Mouse (Mus musculus) cerebellum, adult (tissue): ENCODE measurements around the gene Slc29a2.

Source experiments
- ATAC-seq: cut with Nextera tagmentation; 2 replicates; pipeline ENCODE4 v1.9.2; 2017; ENCODE audit warnings: mild to moderate bottlenecking, moderate library complexity, mixed read lengths; ENCODE audit not compliant: insufficient number of reproducible peaks, low FRiP score, low TSS enrichment

Gene Slc29a2

GRCm38 (mm10) chr19:5021416-5021815 lies 2.2 kb upstream of the Slc29a2 start:
- no peak for ATAC-seq

GRCm38 (mm10) chr19:5026111-5026510 lies 2.5 kb downstream of the Slc29a2 start:
- no peak for ATAC-seq

GRCm38 (mm10) chr19:5032686-5033085 lies 9.0 kb downstream of the Slc29a2 start:
- no peak for ATAC-seq

GRCm38 (mm10) chr19:5036577-5036976 lies 12.9 kb downstream of the Slc29a2 start:
- no peak for ATAC-seq

GRCm38 (mm10) chr19:5037678-5038571 lies 14.3 kb downstream of the Slc29a2 start:
- peak; percentile 16; the same call in 1 of the 2 replicates for ATAC-seq

GRCm38 (mm10) chr19:5038709-5039156 lies 15.1 kb downstream of the Slc29a2 start, which contains the start of the genes B4gat1 and AC124502.3:
Gene B4gat1 (plus strand): TSS chr19:5038826.
Gene AC124502.3 (plus strand): TSS chr19:5038891.
- ATAC-seq = peak; percentile 79; the same call in 1 of the 2 replicates

GRCm38 (mm10) chr19:5039301-5040114 lies 15.8 kb downstream of the Slc29a2 start:
- ATAC-seq = no peak

GRCm38 (mm10) chr19:5040862-5041523 lies 17.3 kb downstream of the Slc29a2 start, which contains the start of gene Brms1:
Gene Brms1 (plus strand): TSS chr19:5041354.
- ATAC-seq = peak; percentile 43; the same call in 1 of the 2 replicates

- ATAC-seq = no peak
These were observed 17.9 kb downstream of the Slc29a2 start for GRCm38 (mm10) chr19:5041588-5041987.

GRCm38 (mm10) chr19:5045531-5045930 lies 21.9 kb downstream of the Slc29a2 start:
- ATAC-seq = no peak

- ATAC-seq = no peak
These were observed 24.7 kb downstream of the Slc29a2 start for GRCm38 (mm10) chr19:5048138-5049056.

- no peak for ATAC-seq
These were observed 25.7 kb downstream of the Slc29a2 start for GRCm38 (mm10) chr19:5049325-5049724.

GRCm38 (mm10) chr19:5050047-5050905 lies 26.6 kb downstream of the Slc29a2 start, which contains the start of gene Rin1:
Gene Rin1 (plus strand): TSS chr19:5050481.
- no peak for ATAC-seq

- ATAC-seq = no peak
These were observed 27.4 kb downstream of the Slc29a2 start for GRCm38 (mm10) chr19:5051031-5051430.

GRCm38 (mm10) chr19:5051515-5051914 lies 27.9 kb downstream of the Slc29a2 start:
- ATAC-seq = no peak

- no peak; the same call in 1 of the 2 replicates for ATAC-seq
These were observed 28.6 kb downstream of the Slc29a2 start for GRCm38 (mm10) chr19:5052166-5052822.

- no peak for ATAC-seq
These were observed 29.2 kb downstream of the Slc29a2 start for GRCm38 (mm10) chr19:5052853-5053252.

GRCm38 (mm10) chr19:5053909-5054308 lies 30.2 kb downstream of the Slc29a2 start:
- ATAC-seq = no peak
